Mouse (Mus musculus) frontal cortex, adult (tissue): ENCODE data around the gene Naxd.

ENCODE experiments used
- ATAC-seq: cut with Nextera tagmentation; 2 replicates; pipeline ENCODE4 v1.9.2; 2017; ENCODE audit warnings: mild to moderate bottlenecking, moderate library complexity, mixed read lengths; ENCODE audit not compliant: low TSS enrichment

Naxd gene

GRCm38 (mm10) chr8:11555720-11556591, 58.6 kb downstream of the Naxd start:
- peak; percentile 69 for ATAC-seq

GRCm38 (mm10) chr8:11556691-11557423, 59.6 kb downstream of the Naxd start:
- no peak for ATAC-seq

- ATAC-seq = no peak
Measured at GRCm38 (mm10) chr8:11557424-11557767, 60.1 kb downstream of the Naxd start.

GRCm38 (mm10) chr8:11557768-11558629, 60.7 kb downstream of the Naxd start:
- peak; percentile 64 for ATAC-seq

- ATAC-seq = no peak
Measured at GRCm38 (mm10) chr8:11559511-11559910, 62.2 kb downstream of the Naxd start.

- ATAC-seq = no peak
Measured at GRCm38 (mm10) chr8:11560220-11560619, 62.9 kb downstream of the Naxd start.

- ATAC-seq = no peak
Measured at GRCm38 (mm10) chr8:11564236-11564635, 66.9 kb downstream of the Naxd start.
